Mouse (Mus musculus) olfactory bulb, adult 2 months (tissue): ENCODE measurements around the gene Mrps27.

Source experiments
- CTCF ChIP-seq: fragments of 200-500 bp; IDR thresholded peaks from 2 replicates; pipeline ENCODE4 v1.5.1; 2012; ENCODE audit warnings: low read depth, mild to moderate bottlenecking, low read length, moderate library complexity; ENCODE audit not compliant: insufficient read depth
- POLR2A ChIP-seq: fragments of 200-500 bp; IDR thresholded peaks from 2 replicates; pipeline ENCODE4 v1.6.1; 2012; ENCODE audit warnings: mild to moderate bottlenecking, low read depth, low read length, moderate library complexity; ENCODE audit not compliant: insufficient read depth

DNA sequence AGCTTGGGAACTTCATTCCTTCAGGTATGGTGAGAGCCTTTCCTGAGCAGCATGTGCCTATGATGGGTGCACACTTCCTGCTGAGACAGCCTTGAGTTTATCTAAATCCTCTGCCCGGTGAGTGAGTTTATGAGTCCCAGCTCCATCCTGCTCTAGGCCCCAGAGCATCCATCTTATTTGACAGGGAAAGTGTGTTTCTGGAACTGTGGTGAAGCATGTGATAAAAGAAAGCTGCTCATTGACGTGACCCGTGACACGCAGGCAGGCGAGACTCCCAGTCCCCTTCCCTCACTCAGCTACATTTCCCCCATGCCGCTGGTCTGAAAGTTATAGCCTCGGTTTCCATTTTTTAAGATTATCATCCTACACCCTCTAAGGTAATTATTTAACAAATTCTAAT is 11.3 kb downstream of the Mrps27 start:
- no peak for TF ChIP-seq CTCF
- TF ChIP-seq POLR2A = no peak
